Mouse (Mus musculus) urinary bladder, postnatal 36 days (tissue): ENCODE data around the gene Cpsf4.
"Not testable (repeated sequence)": the region's sequence is repeated elsewhere in the genome, so short reads cannot be mapped to it uniquely, and the experiment has no call there.

Experiments used
- DNase-seq, 2 experiments: peaks; one replicate each; pipeline ENCODE4 v3.0.0; 2022; ENCODE audit warnings: low spot score in 2 of 2, mixed read lengths in 1 of 2

Cpsf4 gene

DNA sequence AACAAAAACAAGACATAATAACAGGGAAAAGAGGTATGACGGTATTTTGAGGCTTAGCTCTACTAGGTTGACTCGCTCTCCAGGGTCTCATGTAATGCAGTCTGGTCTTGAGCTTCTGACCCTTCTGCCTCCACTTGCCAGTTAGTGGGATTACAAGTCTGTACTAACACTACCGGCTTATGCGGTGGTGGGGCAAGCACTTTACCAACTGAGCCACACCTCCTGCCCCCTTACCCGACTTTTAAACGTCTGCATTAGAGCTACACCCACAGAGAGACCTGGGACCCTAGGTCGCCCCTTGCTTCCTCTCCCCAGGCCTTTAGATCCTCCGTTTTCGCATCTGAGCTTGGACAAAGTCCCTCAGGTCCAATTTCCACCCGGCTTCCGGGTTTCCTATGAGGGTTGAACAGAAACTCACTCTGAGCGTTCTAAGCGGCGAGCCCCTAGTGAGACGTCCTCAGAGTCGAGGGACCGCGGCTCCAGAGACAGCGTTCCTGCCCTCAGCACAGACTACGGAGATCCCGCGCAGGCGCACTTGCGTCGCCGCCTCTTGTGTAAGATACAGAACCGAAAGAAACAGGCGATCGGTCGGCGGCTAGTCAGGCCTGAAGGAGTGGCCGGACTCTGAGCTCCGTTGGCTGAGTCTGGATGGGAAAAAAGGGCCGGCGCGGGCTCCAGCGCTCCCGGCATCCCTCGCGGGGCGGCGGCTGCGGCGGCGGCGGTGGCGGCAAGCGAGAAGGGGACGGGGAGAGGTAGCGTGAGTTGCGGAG lies at the start of gene Cpsf4, which contains the start of gene Ptcd1:
Cpsf4 (plus strand) TSS at position 678 of the 770 bp plus-strand sequence.
Ptcd1 (minus strand) TSS at position 573 of the 770 bp plus-strand sequence.
- peak; percentile 98 for DNase-seq

DNA sequence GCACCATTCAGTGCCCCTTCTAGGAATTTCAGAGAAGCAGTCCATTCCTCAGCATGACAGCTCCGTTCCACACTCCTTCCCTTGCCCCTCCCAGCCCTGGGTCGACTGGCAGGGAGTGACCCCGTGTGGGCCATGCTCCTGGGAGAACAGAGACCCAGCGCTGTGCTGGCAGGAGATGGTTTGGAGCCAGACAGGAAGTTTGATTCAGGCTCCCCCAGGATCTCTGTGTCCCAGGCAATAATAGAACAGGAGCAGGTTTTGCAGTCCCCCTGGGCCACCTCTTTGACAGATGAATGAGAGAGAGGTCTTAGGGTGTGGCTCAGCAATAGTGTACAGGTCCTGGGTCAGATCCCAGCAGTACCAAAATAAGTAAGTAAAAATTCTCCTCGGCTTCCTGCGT lies 49.0 kb upstream of the Cpsf4 start:
- no peak for DNase-seq

- no peak for DNase-seq
These were observed 48.6 kb upstream of the Cpsf4 start for GRCm38 (mm10) chr5:145118461-145118860.

DNA sequence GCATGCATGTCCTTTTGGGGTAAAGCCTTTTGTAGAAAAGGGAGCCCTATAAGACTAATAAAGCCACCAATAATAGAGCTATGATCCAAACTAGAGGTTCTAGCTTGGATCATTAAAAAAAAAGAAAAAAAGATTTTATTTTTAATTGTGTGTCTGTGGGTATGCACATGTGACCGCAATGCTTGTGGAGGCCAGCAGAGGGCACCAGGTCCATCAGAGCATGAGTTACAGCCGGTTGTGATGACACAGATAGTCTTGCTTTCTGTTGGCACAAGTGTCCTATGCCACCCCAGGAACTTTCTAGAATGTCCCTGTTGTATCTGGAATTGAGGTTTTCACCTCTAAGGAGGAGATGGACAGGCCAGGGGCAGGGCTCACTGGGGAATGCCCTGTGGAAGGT lies 47.6 kb upstream of the Cpsf4 start:
- no peak for DNase-seq

GRCm38 (mm10) chr5:145120921-145121320 lies 46.1 kb upstream of the Cpsf4 start:
- no peak for DNase-seq

DNA sequence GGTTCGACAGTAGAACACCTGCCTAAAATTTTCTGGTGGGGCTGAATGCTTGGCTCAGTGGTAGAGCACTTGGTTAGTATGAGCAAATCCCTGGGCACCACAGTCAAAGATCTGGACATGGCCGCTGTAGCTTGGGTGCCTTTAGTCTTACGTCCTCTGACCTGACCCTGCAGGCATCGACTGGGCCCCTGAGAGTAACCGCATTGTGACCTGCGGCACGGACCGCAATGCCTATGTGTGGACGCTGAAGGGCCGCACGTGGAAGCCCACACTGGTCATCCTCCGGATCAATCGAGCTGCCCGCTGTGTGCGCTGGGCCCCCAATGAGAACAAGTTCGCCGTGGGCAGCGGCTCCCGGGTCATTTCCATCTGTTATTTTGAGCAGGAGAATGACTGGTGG lies 43.6 kb upstream of the Cpsf4 start:
- no peak for DNase-seq

GRCm38 (mm10) chr5:145126580-145126979 lies 40.4 kb upstream of the Cpsf4 start:
- DNase-seq = no peak

- no peak for DNase-seq
These were observed 37.9 kb upstream of the Cpsf4 start for GRCm38 (mm10) chr5:145129124-145129523.

DNA sequence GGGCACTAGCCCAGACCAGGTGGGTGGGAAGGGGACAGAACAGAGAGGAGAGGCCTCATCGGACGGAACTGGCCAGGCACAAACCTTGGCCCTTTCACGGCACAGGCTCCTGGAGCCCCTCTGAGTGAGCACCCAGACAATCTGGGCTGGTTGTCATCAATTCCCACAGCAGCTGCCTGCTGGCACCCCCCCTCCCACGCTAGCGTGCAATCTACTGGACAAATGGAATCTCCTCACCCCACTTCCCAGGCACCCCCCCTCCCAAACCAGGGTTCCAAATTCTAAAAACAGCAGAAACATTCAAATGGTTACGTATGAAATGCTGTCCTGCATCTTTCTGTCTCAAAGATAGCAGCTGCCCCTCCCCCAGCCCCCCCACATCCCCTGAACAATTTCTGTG lies 37.2 kb upstream of the Cpsf4 start:
- DNase-seq = not testable (repeated sequence)

DNA sequence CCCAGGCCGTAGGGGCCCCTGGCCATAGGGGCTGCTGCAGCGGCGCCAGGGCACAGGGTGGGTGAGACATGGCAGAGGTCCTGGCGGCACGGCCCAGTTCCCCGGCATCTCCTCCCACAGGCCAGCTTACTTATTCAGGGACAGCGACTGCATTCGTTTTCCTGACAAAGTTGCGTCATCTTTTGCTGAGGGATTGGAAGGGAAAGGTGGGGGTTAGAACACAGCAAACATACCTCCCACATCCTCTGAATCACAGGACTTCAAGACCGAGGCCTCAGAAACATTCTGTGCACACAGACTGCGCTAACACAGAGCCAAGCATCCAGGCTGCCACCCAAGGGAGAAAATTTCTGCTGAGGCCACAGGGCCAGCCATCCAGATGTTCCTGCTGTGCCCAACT lies 36.8 kb upstream of the Cpsf4 start:
- no peak for DNase-seq

DNA sequence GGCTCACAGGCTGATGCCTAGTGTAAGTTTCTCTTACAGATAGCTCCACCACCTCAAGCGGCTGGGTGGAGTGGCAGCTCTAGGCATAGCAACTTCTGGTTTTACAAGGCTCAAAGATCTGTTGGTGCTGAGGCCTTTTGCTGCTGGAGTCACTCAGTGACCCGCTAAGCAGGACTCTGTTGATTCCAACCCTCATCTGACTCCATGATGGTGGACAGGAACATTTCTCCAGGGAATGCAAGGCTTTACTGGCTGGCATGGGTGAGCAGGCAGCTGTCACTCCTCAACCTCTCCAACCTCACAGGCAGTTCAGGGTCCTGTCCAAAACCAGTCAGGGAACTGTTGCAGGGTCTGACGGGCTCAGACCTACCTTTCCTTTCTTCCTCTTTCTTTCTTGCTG lies 36.0 kb upstream of the Cpsf4 start:
- no peak for DNase-seq

- DNase-seq = not testable (repeated sequence)
These were observed 33.7 kb upstream of the Cpsf4 start for GRCm38 (mm10) chr5:145133275-145133674.

- no peak for DNase-seq
These were observed 28.2 kb upstream of the Cpsf4 start for GRCm38 (mm10) chr5:145138836-145139235.

DNA sequence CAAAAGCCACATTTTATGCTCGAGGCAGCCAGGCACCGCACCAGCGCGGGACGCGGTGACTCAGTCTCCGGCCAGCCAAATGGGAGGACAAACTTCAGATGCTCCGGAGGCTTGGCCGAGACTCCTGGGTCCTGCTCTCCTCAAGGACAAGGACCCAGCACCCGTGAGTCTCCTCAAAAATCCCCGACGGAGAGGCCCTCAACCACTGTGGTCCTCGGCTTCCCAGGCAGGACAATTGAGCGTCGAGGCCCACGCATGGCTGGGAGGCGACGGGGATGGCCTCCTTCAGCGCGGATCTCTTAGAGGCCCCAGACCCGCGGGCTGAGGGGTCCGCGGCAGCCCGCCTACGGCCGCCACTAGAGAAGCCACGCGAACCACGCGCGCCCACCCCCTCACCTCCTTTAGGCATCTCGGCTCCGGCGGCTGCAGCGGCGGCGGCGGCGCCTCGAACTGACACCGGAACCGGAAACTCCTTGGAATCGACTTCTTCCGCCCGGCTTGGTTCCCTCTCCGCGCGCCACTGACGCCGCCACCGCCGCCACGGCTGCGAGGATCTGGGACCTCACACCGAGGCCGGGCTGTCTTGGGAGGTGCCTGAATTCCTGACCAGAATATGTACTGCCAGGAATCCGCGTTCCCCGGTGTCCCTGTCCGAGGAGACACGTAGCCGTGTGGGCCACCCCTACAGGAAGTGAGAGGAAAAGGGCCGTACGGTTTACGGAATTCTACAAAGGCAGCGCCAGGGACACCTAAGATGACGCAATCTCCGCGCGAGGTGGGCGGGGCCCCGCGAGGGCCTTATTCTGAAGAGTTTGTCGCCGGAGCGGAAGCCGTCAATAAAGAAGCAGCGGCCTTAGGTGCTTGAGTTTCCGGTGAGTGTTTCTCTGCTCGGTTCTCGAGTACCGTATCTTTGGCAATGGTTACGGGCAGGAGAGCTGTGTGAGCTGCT lies 27.2 kb upstream of the Cpsf4 start, which contains the start of the genes Pdap1 and Bud31:
Pdap1 (minus strand) TSS at position 668 of the 949 bp plus-strand sequence.
Bud31 (plus strand) TSS at position 792 of the 949 bp plus-strand sequence.
- peak; percentile 95 for DNase-seq

GRCm38 (mm10) chr5:145140611-145141010 lies 26.4 kb upstream of the Cpsf4 start:
- no peak for DNase-seq

- DNase-seq = no peak
These were observed 19.3 kb upstream of the Cpsf4 start for GRCm38 (mm10) chr5:145147748-145148147.

DNA sequence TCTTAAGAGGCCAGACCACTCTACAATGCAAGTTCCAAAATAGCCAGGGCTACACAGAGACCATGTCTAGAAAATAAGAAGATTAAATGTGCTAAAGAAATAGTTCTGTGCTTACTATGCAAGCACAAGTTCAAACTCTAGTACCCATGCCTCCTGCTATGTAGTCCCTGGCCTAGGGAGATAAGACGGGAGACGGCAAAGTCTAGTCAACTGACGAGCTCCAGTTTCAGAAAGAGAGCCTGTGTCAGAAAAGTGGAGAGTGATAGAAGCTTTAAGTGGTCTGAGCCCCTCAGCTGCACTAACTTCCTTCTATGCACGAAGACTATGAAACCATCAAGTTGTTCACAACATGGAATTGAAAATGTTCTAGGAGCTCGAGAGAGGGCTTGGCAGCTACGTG lies 17.7 kb upstream of the Cpsf4 start:
- no peak for DNase-seq

- DNase-seq = no peak
These were observed 14.3 kb upstream of the Cpsf4 start for GRCm38 (mm10) chr5:145152690-145153089.

- DNase-seq = no peak
These were observed 5.7 kb upstream of the Cpsf4 start for GRCm38 (mm10) chr5:145161361-145161760.

DNA sequence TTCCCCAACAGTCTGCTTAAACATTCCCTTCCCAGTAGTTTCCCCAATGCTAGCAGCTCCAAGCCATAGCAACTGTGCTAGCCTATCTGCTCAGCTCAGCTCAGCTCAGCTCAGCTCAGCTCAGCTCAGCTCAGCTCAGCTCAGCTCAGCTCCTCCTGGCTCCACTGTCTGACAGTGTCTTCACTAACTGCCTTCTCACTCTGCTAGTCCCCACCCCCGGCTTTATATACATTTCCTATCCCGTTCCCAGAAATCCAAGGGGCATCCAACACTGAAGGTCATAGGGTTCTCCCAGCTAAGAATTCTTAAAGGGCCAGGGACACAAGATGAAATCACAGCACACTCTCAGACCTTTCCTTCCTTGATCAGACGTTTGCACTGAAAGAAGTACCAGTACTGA lies 2.3 kb upstream of the Cpsf4 start:
- no peak for DNase-seq

- DNase-seq = no peak
These were observed 1.8 kb upstream of the Cpsf4 start for GRCm38 (mm10) chr5:145165184-145165583.

- DNase-seq = peak in 1 of 2 experiments; percentile 12
These were observed 271 bp downstream of the Cpsf4 start for GRCm38 (mm10) chr5:145167306-145167661.
